Mouse (Mus musculus): Measurements from ENCODE around the gene Gpank1.
A peak's percentile ranks its signal among the peaks of the same experiment; 100 is the strongest.
"Not testable (repeated sequence)": the region's sequence is repeated elsewhere in the genome, so short reads cannot be mapped to it uniquely, and the experiment has no call there.

Gpank1 gene

GRCm38 (mm10) chr17:35100196-35100765 is 21.0 kb upstream of the Gpank1 start:
- peak; percentile 34 to 56 for DNase-seq

- no peak for DNase-seq
Observed at GRCm38 (mm10) chr17:35101161-35101560, 20.1 kb upstream of the Gpank1 start.

GRCm38 (mm10) chr17:35102299-35102698 is 19.0 kb upstream of the Gpank1 start:
- DNase-seq = no peak

- peak; percentile 84 to 89 for DNase-seq
Observed at GRCm38 (mm10) chr17:35103221-35103690, 18.0 kb upstream of the Gpank1 start.

GRCm38 (mm10) chr17:35104079-35104478 is 17.2 kb upstream of the Gpank1 start:
- DNase-seq = no peak

GRCm38 (mm10) chr17:35104754-35105153 is 16.5 kb upstream of the Gpank1 start:
- DNase-seq = no peak

- DNase-seq = peak; percentile 55 to 76
Observed at GRCm38 (mm10) chr17:35105740-35106389, 15.4 kb upstream of the Gpank1 start.

GRCm38 (mm10) chr17:35106522-35106921 is 14.7 kb upstream of the Gpank1 start:
- no peak for DNase-seq

- DNase-seq = no peak
Observed at GRCm38 (mm10) chr17:35108097-35108496, 13.2 kb upstream of the Gpank1 start, which contains the start of gene Ly6g5c. Ly6g5c (plus strand) TSS chr17:35108279.

- DNase-seq = no peak
Observed at GRCm38 (mm10) chr17:35111774-35112173, 9.5 kb upstream of the Gpank1 start.

GRCm38 (mm10) chr17:35115046-35116019 is 5.9 kb upstream of the Gpank1 start, which contains the start of gene Ly6g5b:
Ly6g5b (minus strand) TSS chr17:35115428.
- peak in 1 of 2 experiments; percentile 70 for DNase-seq

- DNase-seq = peak; percentile 44 to 78
Observed at GRCm38 (mm10) chr17:35120745-35121142, 511 bp upstream of the Gpank1 start.

GRCm38 (mm10) chr17:35121871-35122303 is 632 bp downstream of the Gpank1 start, which contains the start of gene Csnk2b:
Csnk2b (minus strand) TSS chr17:35122053.
- DNase-seq = peak; percentile 66

- DNase-seq = not testable (repeated sequence)
Observed at GRCm38 (mm10) chr17:35123287-35123686, 2.0 kb downstream of the Gpank1 start.

GRCm38 (mm10) chr17:35124261-35124896 is 3.1 kb downstream of the Gpank1 start:
- DNase-seq = peak; percentile 48 to 56

GRCm38 (mm10) chr17:35125081-35125480 is 3.8 kb downstream of the Gpank1 start:
- no peak for DNase-seq

- DNase-seq = peak in 1 of 2 experiments; percentile 17
Observed at GRCm38 (mm10) chr17:35125578-35125977, 4.3 kb downstream of the Gpank1 start.

GRCm38 (mm10) chr17:35126206-35126611 is 5.0 kb downstream of the Gpank1 start, which contains the start of gene D17H6S53E:
D17H6S53E (plus strand) TSS chr17:35126373.
- DNase-seq = peak; percentile 74 to 88

GRCm38 (mm10) chr17:35127017-35127416 is 5.8 kb downstream of the Gpank1 start:
- no peak for DNase-seq

- DNase-seq = no peak
Observed at GRCm38 (mm10) chr17:35128996-35129395, 7.7 kb downstream of the Gpank1 start.

- DNase-seq = no peak
Observed at GRCm38 (mm10) chr17:35131038-35131437, 9.8 kb downstream of the Gpank1 start.

- peak; percentile 41 to 52 for DNase-seq
Observed at GRCm38 (mm10) chr17:35131500-35132173, 10.4 kb downstream of the Gpank1 start, which contains the start of gene Apom. Apom (minus strand) TSS chr17:35132050.

Measured in kidney, postnatal 36 days (tissue).